Mouse (Mus musculus) midbrain, embryonic 11.5 days (tissue): Measurements from ENCODE around the gene Acsl1. TPM values are rescaled to one million over a fixed set of nuclear protein-coding genes. Genes with fewer than 3 reads are reported as not detected.
A peak's percentile ranks its signal among the peaks of the same experiment; 100 is the strongest.

Experiments used
- ATAC-seq: fragments of 200-750 bp; cut with Nextera tagmentation; 2 replicates; pipeline ENCODE4 v1.8.0; 2017; ENCODE audit warnings: moderate TSS enrichment, moderate library complexity; ENCODE audit not compliant: low FRiP score
- DNase-seq: peaks from one replicate; pipeline ENCODE4 v3.0.0; 2015; ENCODE audit warnings: low spot score; ENCODE audit errors: missing footprints
- H3K27ac ChIP-seq: fragments of 300-500 bp; sonication (generic); 2 replicates; pipeline ENCODE4 v1.5.1; 2014; ENCODE audit warnings: low read depth, low read length
- H3K27me3 ChIP-seq: fragments of 300-500 bp; sonication (generic); 2 replicates; pipeline ENCODE4 v1.6.1; 2014; ENCODE audit warnings: mild to moderate bottlenecking, low read length, moderate library complexity, mixed read lengths; ENCODE audit not compliant: control insufficient read depth, insufficient read depth
- H3K36me3 ChIP-seq: fragments of 300-500 bp; sonication (generic); 2 replicates; pipeline ENCODE4 v1.6.1; 2014; ENCODE audit warnings: mild to moderate bottlenecking, low read length, moderate library complexity, mixed read lengths; ENCODE audit not compliant: control insufficient read depth, insufficient read depth
- H3K4me1 ChIP-seq: fragments of 300-500 bp; sonication (generic); 2 replicates; pipeline ENCODE4 v1.6.1; 2014; ENCODE audit warnings: low read length; ENCODE audit not compliant: control insufficient read depth, insufficient read depth
- H3K4me2 ChIP-seq: fragments of 300-500 bp; sonication (generic); 2 replicates; pipeline ENCODE4 v1.6.1; 2014; ENCODE audit warnings: mild to moderate bottlenecking, moderate library complexity
- H3K4me3 ChIP-seq: fragments of 300-500 bp; sonication (generic); 2 replicates; pipeline ENCODE4 v1.5.1; 2014; ENCODE audit warnings: low read depth, low read length
- H3K9ac ChIP-seq: fragments of 300-500 bp; sonication (generic); 2 replicates; pipeline ENCODE4 v1.6.1; 2014; ENCODE audit warnings: low read length
- H3K9me3 ChIP-seq: fragments of 300-500 bp; sonication (generic); 2 replicates; pipeline ENCODE4 v1.6.1; 2016; ENCODE audit warnings: low read length; ENCODE audit not compliant: control insufficient read depth
- WGBS: fragments of 180-500 bp; shearing (Covaris S2); extraction: QIAGEN DNeasy Blood & Tissue Kit; methylation state at CpG from one replicate; pipeline ENCODE4 v1.1.7; 2014; 5-methylcytosine and 5-hydroxymethylcytosine counted together
- polyA plus RNA-seq: library from polyadenylated mRNA; unstranded; fragments of >200 nt; fragmentation: Nextera tagmentation; extraction: Ambion mirVana; gene quantifications from 2 replicates; pipeline ENCODE4 v1.2.1, GENCODE M21; 2014

The Acsl1 gene
- polyA plus RNA-seq, 1 experiment from 2014 or later = 9.0 TPM

- Histone ChIP-seq H3K4me3 (no peak overlapping the region), H3K4me1 (no peaks in the 10 kb centered on the region), H3K4me2 (no peak overlapping the region), H3K27me3 (no peaks in the 10 kb centered on the region), H3K9ac (no peak overlapping the region), H3K36me3 (no peaks in the 10 kb centered on the region), H3K9me3 (no peaks in the 10 kb centered on the region), H3K27ac (no peak overlapping the region)
- DNase-seq = peak; percentile 44
- no peak for ATAC-seq
- WGBS = 58% methylated on average over 12 of the region's 12 CpGs
These were observed 24.6 kb upstream of the Acsl1 start for GRCm38 (mm10) chr8:46445964-46446915.

GRCm38 (mm10) chr8:46447334-46447733 is 23.5 kb upstream of the Acsl1 start:
- H3K9ac ChIP-seq = no peak overlapping the region
- peak; percentile 31 for DNase-seq
- H3K4me3 ChIP-seq = no peak overlapping the region
- H3K27me3 ChIP-seq = no peaks in the 10 kb centered on the region
- no peaks in the 10 kb centered on the region for H3K36me3 ChIP-seq
- no peak for ATAC-seq
- no peaks in the 10 kb centered on the region for H3K4me1 ChIP-seq
- no peak overlapping the region for H3K27ac ChIP-seq
- whole genome bisulfite sequencing = 84% methylated on average over 6 of the region's 6 CpGs
- H3K9me3 ChIP-seq = no peaks in the 10 kb centered on the region
- no peak overlapping the region for H3K4me2 ChIP-seq

GRCm38 (mm10) chr8:46448606-46449005 is 22.2 kb upstream of the Acsl1 start:
- no peak for ATAC-seq
- WGBS = 77% methylated on average over 5 of the region's 5 CpGs
- Histone ChIP-seq H3K4me1 (no peaks in the 10 kb centered on the region), H3K4me2 (no peak overlapping the region), H3K27me3 (no peaks in the 10 kb centered on the region), H3K9ac (no peak overlapping the region), H3K27ac (no peak overlapping the region), H3K36me3 (no peaks in the 10 kb centered on the region), H3K9me3 (no peaks in the 10 kb centered on the region), H3K4me3 (no peak overlapping the region)
- no peak for DNase-seq

GRCm38 (mm10) chr8:46449063-46449462 is 21.8 kb upstream of the Acsl1 start:
- 92% methylated on average over 4 of the region's 4 CpGs for WGBS
- H3K27me3 ChIP-seq = no peaks in the 10 kb centered on the region
- H3K4me3 ChIP-seq = no peak overlapping the region
- ATAC-seq (no peak), DNase-seq (no peak)
- H3K27ac ChIP-seq = no peak overlapping the region
- H3K9ac ChIP-seq = no peak overlapping the region
- no peak overlapping the region for H3K4me2 ChIP-seq
- H3K36me3 ChIP-seq = no peaks in the 10 kb centered on the region
- no peaks in the 10 kb centered on the region; the same call in 1 of the 2 replicates for H3K9me3 ChIP-seq
- H3K4me1 ChIP-seq = no peaks in the 10 kb centered on the region

- H3K4me1 ChIP-seq = no peaks in the 10 kb centered on the region
These were observed 21.1 kb upstream of the Acsl1 start for GRCm38 (mm10) chr8:46449723-46450251.

GRCm38 (mm10) chr8:46458215-46458811 is 12.5 kb upstream of the Acsl1 start:
- DNase-seq = no peak
- Histone ChIP-seq H3K4me2 (no peak overlapping the region), H3K27me3 (no peaks in the 10 kb centered on the region), H3K9ac (no peak overlapping the region), H3K36me3 (no peaks in the 10 kb centered on the region), H3K27ac (no peak overlapping the region), H3K4me3 (no peak overlapping the region), H3K4me1 (no peaks in the 10 kb centered on the region), H3K9me3 (peaks cover 4% of the 10 kb centered on the region; the same call in 1 of the 2 replicates)
- ATAC-seq = no peak
- 82% methylated on average over 6 of the region's 6 CpGs for WGBS

More at GRCm38 (mm10) chr8:46449723-46450251, 21.1 kb upstream of the Acsl1 start:
- no peak overlapping the region for H3K4me3 ChIP-seq
- DNase-seq (peak; percentile 19), ATAC-seq (no peak)
- H3K27me3 ChIP-seq = no peaks in the 10 kb centered on the region
- WGBS = 84% methylated on average over 8 of the region's 8 CpGs
- H3K27ac ChIP-seq = no peak overlapping the region
- peaks cover 4% of the 10 kb centered on the region; the same call in 1 of the 2 replicates for H3K9me3 ChIP-seq
- H3K9ac ChIP-seq = no peak overlapping the region
- H3K36me3 ChIP-seq = no peaks in the 10 kb centered on the region
- H3K4me2 ChIP-seq = no peak overlapping the region

GRCm38 (mm10) chr8:46468400-46468799 is 2.4 kb upstream of the Acsl1 start:
- Histone ChIP-seq H3K36me3 (no peaks in the 10 kb centered on the region), H3K27me3 (no peaks in the 10 kb centered on the region), H3K4me3 (no peak overlapping the region), H3K27ac (no peak overlapping the region), H3K9me3 (no peaks in the 10 kb centered on the region), H3K4me2 (no peak overlapping the region), H3K4me1 (no peaks in the 10 kb centered on the region), H3K9ac (no peak overlapping the region)
- DNase-seq (no peak), ATAC-seq (no peak)
- WGBS = 79% methylated on average over 2 of the region's 2 CpGs

- DNase-seq (no peak), ATAC-seq (no peak)
- Histone ChIP-seq H3K4me2 (no peak overlapping the region), H3K4me3 (no peak overlapping the region), H3K27me3 (no peaks in the 10 kb centered on the region), H3K4me1 (no peaks in the 10 kb centered on the region), H3K9ac (no peak overlapping the region), H3K9me3 (no peaks in the 10 kb centered on the region), H3K36me3 (no peaks in the 10 kb centered on the region), H3K27ac (no peak overlapping the region)
- WGBS = 90% methylated on average over 7 of the region's 8 CpGs
These were observed 1.6 kb upstream of the Acsl1 start for GRCm38 (mm10) chr8:46469071-46469769.
